Comparison of ENCODE assay signal across 23 mouse cellular contexts in genomic region chr9:122380959-122381358, GRCm38 (mm10). TPM values are rescaled to one million over a fixed set of nuclear protein-coding genes. Genes with fewer than 3 reads are reported as not detected.
DNase-seq lines count a peak whose midpoint lies in the region; ATAC-seq and TF ChIP-seq lines count a peak whose summit lies in the region.
"Had no signal": no experiment of that assay in that cellular context is flagged by ENCODE, and none has a peak within 500 bp of the region (broad histone marks: within the 10 kb centered on the region; RNA-seq: fewer than 3 reads in every experiment).

No protein-coding gene starts in this region.

- H3K4me1 ChIP-seq in hindbrain, embryonic 10.5 days (replicated peaks) = peaks cover 15% of the 10 kb centered on the region
- no peaks in the 10 kb centered on the region for H3K4me1 ChIP-seq in hindbrain, embryonic 14.5 days (replicated peaks; ENCODE audit: control insufficient read depth, insufficient read depth, low read length)
- H3K4me1 ChIP-seq: embryonic facial prominence, embryonic 15.5 days; hindbrain, embryonic 15.5 days had no signal

- no peak for TF ChIP-seq POLR2A in brain, embryonic 14.5 days (IDR thresholded peaks at IDR 0.05; ENCODE audit: borderline replicate concordance, extremely low read depth, insufficient read depth, insufficient read length, poor library complexity, severe bottlenecking)

- no peaks in the 10 kb centered on the region for H3K9me3 ChIP-seq in hindbrain, embryonic 10.5 days
- H3K9me3 ChIP-seq in hindbrain, embryonic 14.5 days (ENCODE audit: control insufficient read depth, low read length) = no peaks in the 10 kb centered on the region
- H3K9me3 ChIP-seq: embryonic facial prominence, embryonic 15.5 days; forebrain, embryonic 10.5 days; heart, embryonic 12.5 days; hindbrain, embryonic 15.5 days had no signal

- H3K27me3 ChIP-seq in hindbrain, embryonic 10.5 days (ENCODE audit: insufficient read depth, poor library complexity, severe bottlenecking) = peaks cover 9% of the 10 kb centered on the region; the same call in 1 of the 2 replicates
- no peaks in the 10 kb centered on the region for H3K27me3 ChIP-seq in hindbrain, embryonic 14.5 days (ENCODE audit: control insufficient read depth, insufficient read depth, low read length)
- H3K27me3 ChIP-seq: embryonic facial prominence, embryonic 15.5 days; heart, embryonic 12.5 days had no signal

- peaks cover 10% of the 10 kb centered on the region; the same call in 1 of the 2 replicates for H3K36me3 ChIP-seq in hindbrain, embryonic 10.5 days
- H3K36me3 ChIP-seq in hindbrain, embryonic 14.5 days (replicated peaks; ENCODE audit: control insufficient read depth, insufficient read depth) = peaks cover 8% of the 10 kb centered on the region

- WGBS in hindbrain, embryonic 10.5 days = 55% methylated on average over 6 of the region's 6 CpGs
- whole genome bisulfite sequencing in hindbrain, embryonic 14.5 days = 20% methylated on average over 6 of the region's 6 CpGs

- intact Hi-C loops in left cerebral cortex, adult 2 months (cut with DNase I) = no loop called here
- intact Hi-C loops in left cerebral cortex, postnatal 36 days (cut with DNase I) = no loop called here

- H3K27ac ChIP-seq in hindbrain, embryonic 10.5 days = peak overlapping the region; percentile 18; the same call in 1 of the 2 replicates
- no peak overlapping the region for H3K27ac ChIP-seq in hindbrain, embryonic 14.5 days
- peak overlapping the region; percentile 57 for H3K27ac ChIP-seq in left cerebral cortex, adult 2 months
- H3K27ac ChIP-seq: embryonic facial prominence, embryonic 15.5 days; forebrain, embryonic 10.5 days; heart, adult 2 months; hindbrain, embryonic 15.5 days had no signal

- no peak for ATAC-seq in hindbrain, embryonic 14.5 days (ENCODE audit: low FRiP score)
- ATAC-seq: forebrain, embryonic 14.5 days had no signal

- H3K4me2 ChIP-seq in hindbrain, embryonic 14.5 days (replicated peaks) = no peak overlapping the region
- H3K4me2 ChIP-seq: embryonic facial prominence, embryonic 15.5 days; heart, embryonic 12.5 days; hindbrain, embryonic 15.5 days had no signal

- H3K4me3 ChIP-seq in hindbrain, embryonic 10.5 days = no peak overlapping the region
- H3K4me3 ChIP-seq in hindbrain, embryonic 14.5 days (replicated peaks; ENCODE audit: low read length) = no peak overlapping the region
- no peak overlapping the region for H3K4me3 ChIP-seq in left cerebral cortex, adult 2 months
- H3K4me3 ChIP-seq: embryonic facial prominence, embryonic 15.5 days; erythroblast, embryonic 14.5 days; forebrain, embryonic 10.5 days; heart, adult 2 months; heart, embryonic 12.5 days; hindbrain, embryonic 15.5 days had no signal

- no peak for DNase-seq in hindbrain, embryonic 10.5 days (ENCODE audit: low spot score)
- DNase-seq in hindbrain, embryonic 14.5 days (ENCODE audit: low spot score) = no peak
- DNase-seq in left cerebral cortex, adult 2 months (ENCODE audit: extremely low spot score in 1 of 2, low spot score in 2 of 2) = no peak
- no peak for DNase-seq in left cerebral cortex, postnatal 36 days (ENCODE audit: low spot score in 2 of 2)
- DNase-seq in brain, embryonic 14.5 days (ENCODE audit: low read depth) = peak; percentile 5
- DNase-seq in retina, postnatal 1 day = peak; percentile 24
- DNase-seq in lung, postnatal 25 days (ENCODE audit: low spot score) = no peak
- DNase-seq: adrenal gland, adult 2 months; adrenal gland, postnatal 36 days; cerebellum, adult 11-12 months; cerebellum, adult 9-11 months; cerebellum, postnatal 36 days; embryo, embryonic 11 days; gastrocnemius, postnatal 10 days; heart, adult 2 months; heart, postnatal 36 days; kidney, adult 11 months had no signal

- no peak for TF ChIP-seq CTCF in left cerebral cortex, adult 2 months (IDR thresholded peaks at IDR 0.05)
- TF ChIP-seq CTCF in brain, embryonic 14.5 days (IDR thresholded peaks at IDR 0.05; ENCODE audit: borderline replicate concordance, extremely low read depth, insufficient read depth, insufficient read length) = no peak

- no peak overlapping the region for H3K9ac ChIP-seq in hindbrain, embryonic 14.5 days
- H3K9ac ChIP-seq: embryonic facial prominence, embryonic 15.5 days; heart, embryonic 12.5 days; hindbrain, embryonic 15.5 days had no signal

RNA-seq across cellular contexts. Expression of gene Abhd5, which starts 29.6 kb away (rescaled TPM):
- polyA plus RNA-seq in hindbrain, embryonic 10.5 days (2016; fragmentation: Nextera tagmentation; extraction: Ambion mirVana) = 16.0 and 19.2 TPM in 2 replicates
- 25.5 and 29.9 TPM in 2 replicates for polyA plus RNA-seq in hindbrain, embryonic 14.5 days (2014; fragmentation: Nextera tagmentation; extraction: Ambion mirVana)
- 10 to 100 TPM; 17.1 to 19.3 TPM for total RNA-seq in left cerebral cortex, adult 2 months (2021)
- total RNA-seq in left cerebral cortex, postnatal 36 days (2021) = 10 to 100 TPM; 19.6 to 20.9 TPM
- polyA plus RNA-seq in brain, embryonic 14.5 days (2012; rRNA removed) = 15.9 and 18.0 TPM in 2 replicates

Comparison
In these comparisons a context has a peak if more than half of its experiments do, and no peak if none do; other contexts are left out.
1. DNase-seq: peak in brain, embryonic 14.5 days (single experiment) and retina, postnatal 1 day (single experiment); none in hindbrain, embryonic 10.5 days (single experiment), hindbrain, embryonic 14.5 days (single experiment), left cerebral cortex, adult 2 months (0 of 2), left cerebral cortex, postnatal 36 days (0 of 2) and lung, postnatal 25 days (single experiment).